In genomic region chr8:119801168-119801567, GRCm38 (mm10) we compare ENCODE assay signal across 8 mouse cellular contexts. TPM values are rescaled to one million over a fixed set of nuclear protein-coding genes. Genes with fewer than 3 reads are reported as not detected.
DNase-seq lines count a peak whose midpoint lies in the region; ATAC-seq lines count a peak whose summit lies in the region.

No protein-coding gene starts in this region.

- H3K9ac ChIP-seq in hindbrain, embryonic 13.5 days: peak overlapping the region; percentile 57; the same call in 1 of the 2 replicates
- peak overlapping the region; percentile 35; the same call in 1 of the 2 replicates for H3K9ac ChIP-seq in neural tube, embryonic 13.5 days

- ATAC-seq in hindbrain, embryonic 13.5 days (ENCODE audit: low FRiP score): no peak
- no peak for ATAC-seq in neural tube, embryonic 13.5 days (ENCODE audit: low read depth)
- ATAC-seq in megakaryocyte progenitor cell, adult 5-6 weeks (replicated peaks; ENCODE audit: poor library complexity): no peak

- no peaks in the 10 kb centered on the region for H3K36me3 ChIP-seq in hindbrain, embryonic 13.5 days
- no peaks in the 10 kb centered on the region for H3K36me3 ChIP-seq in neural tube, embryonic 13.5 days

- WGBS in hindbrain, embryonic 13.5 days: 5% methylated on average over 4 of the region's 4 CpGs
- WGBS in neural tube, embryonic 13.5 days: 3% methylated on average over 4 of the region's 4 CpGs

- H3K4me3 ChIP-seq in hindbrain, embryonic 13.5 days: no peak overlapping the region
- no peak overlapping the region for H3K4me3 ChIP-seq in neural tube, embryonic 13.5 days

- no peaks in the 10 kb centered on the region for H3K9me3 ChIP-seq in hindbrain, embryonic 13.5 days
- H3K9me3 ChIP-seq in neural tube, embryonic 13.5 days: no peaks in the 10 kb centered on the region

- peaks cover 45% of the 10 kb centered on the region for H3K4me1 ChIP-seq in hindbrain, embryonic 13.5 days (replicated peaks)
- H3K4me1 ChIP-seq in neural tube, embryonic 13.5 days (replicated peaks): peaks cover 53% of the 10 kb centered on the region

- H3K27me3 ChIP-seq in hindbrain, embryonic 13.5 days: no peaks in the 10 kb centered on the region
- no peaks in the 10 kb centered on the region for H3K27me3 ChIP-seq in neural tube, embryonic 13.5 days

- peak; percentile 90 for DNase-seq in MN1 (ENCODE audit: low spot score)
- DNase-seq in R1 (ENCODE audit: low read depth, low spot score): peak; percentile 33
- DNase-seq in ovary, postnatal 14 days (ENCODE audit: low spot score): no peak
- DNase-seq in adrenal gland, postnatal 14 days: no peak
- no peak for DNase-seq in urinary bladder, postnatal 4 days (ENCODE audit: low spot score in 2 of 2)

- no peak overlapping the region for H3K4me2 ChIP-seq in hindbrain, embryonic 13.5 days
- H3K4me2 ChIP-seq in neural tube, embryonic 13.5 days: no peak overlapping the region

- peak overlapping the region; percentile 76 for H3K27ac ChIP-seq in hindbrain, embryonic 13.5 days
- H3K27ac ChIP-seq in neural tube, embryonic 13.5 days (replicated peaks): peak overlapping the region; percentile 52

RNA-seq across cellular contexts. Expression of gene Tldc1, which starts 23.0 kb away (rescaled TPM):
- 11.8 and 12.8 TPM in 2 replicates for polyA plus RNA-seq in hindbrain, embryonic 13.5 days (2015; fragmentation: Nextera tagmentation; extraction: Ambion mirVana)
- polyA plus RNA-seq in neural tube, embryonic 13.5 days (2015; fragmentation: Nextera tagmentation; extraction: Ambion mirVana): 9.8 and 14.6 TPM in 2 replicates
- total RNA-seq in adrenal gland, postnatal 14 days (2021): 9.1 and 10.8 TPM in 2 replicates
- total RNA-seq in megakaryocyte progenitor cell, adult 5-6 weeks (2015): 2.6 TPM in 2 replicates
- 3.8 and 4.2 TPM in 2 replicates for total RNA-seq in megakaryocyte progenitor cell, adult 5-6 weeks (2017)

RNA-seq across cellular contexts. Expression of gene Cotl1, which starts 39.2 kb away (rescaled TPM):
- 98.1 and 106 TPM in 2 replicates for polyA plus RNA-seq in hindbrain, embryonic 13.5 days (2015; fragmentation: Nextera tagmentation; extraction: Ambion mirVana)
- 121 and 123 TPM in 2 replicates for polyA plus RNA-seq in neural tube, embryonic 13.5 days (2015; fragmentation: Nextera tagmentation; extraction: Ambion mirVana)
- total RNA-seq in adrenal gland, postnatal 14 days (2021): 56.9 and 79.0 TPM in 2 replicates
- total RNA-seq in megakaryocyte progenitor cell, adult 5-6 weeks (2015): 88.7 and 123 TPM in 2 replicates
- total RNA-seq in megakaryocyte progenitor cell, adult 5-6 weeks (2017): 101 and 127 TPM in 2 replicates

Comparison
In these comparisons a context has a peak if more than half of its experiments do, and no peak if none do; other contexts are left out.
1. DNase-seq: peak in MN1 (single experiment) and R1 (single experiment); none in ovary, postnatal 14 days (single experiment), adrenal gland, postnatal 14 days (single experiment) and urinary bladder, postnatal 4 days (0 of 2).